Mouse (Mus musculus): ENCODE data around the gene Rnf185. TPM values are rescaled to one million over a fixed set of nuclear protein-coding genes. Genes with fewer than 3 reads are reported as not detected.

Rnf185 gene
- polyA plus RNA-seq, 1 experiment from 2014 or later: 43.9 TPM

DNA sequence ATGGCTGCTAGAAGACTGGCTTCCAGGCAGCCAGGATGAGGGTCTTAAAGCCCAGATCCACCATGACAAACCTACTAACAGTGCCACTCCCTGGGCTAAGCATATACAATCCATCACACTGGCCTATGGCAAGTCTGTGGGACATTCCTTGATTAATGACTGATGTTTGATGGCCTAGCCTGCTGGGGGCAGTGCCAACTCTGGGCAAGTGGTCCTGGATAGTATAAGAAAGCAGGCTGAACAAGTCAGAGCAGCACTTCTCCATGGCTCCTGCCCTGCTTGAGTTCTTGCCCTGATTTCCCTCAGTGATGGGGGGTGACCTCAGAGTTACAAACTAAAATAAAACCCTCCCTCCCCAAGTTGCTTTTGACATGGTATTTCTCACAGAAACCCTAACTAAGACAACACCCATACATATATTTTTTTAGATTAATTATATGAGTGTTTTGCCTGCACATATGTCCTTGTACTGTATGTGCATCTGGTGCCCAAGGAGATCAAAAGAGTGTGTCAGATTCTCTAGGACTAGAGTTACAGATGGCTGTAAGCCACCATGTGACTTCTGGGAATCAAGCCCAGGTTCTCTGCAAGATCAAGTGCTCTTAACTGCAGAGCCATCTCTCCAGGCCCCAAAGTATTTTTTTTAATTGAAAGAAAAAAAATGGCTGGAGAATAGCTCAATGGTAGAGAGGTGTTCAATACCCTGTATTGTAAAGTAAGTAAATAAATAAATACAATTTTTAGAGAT, 10.3 kb downstream of the Rnf185 start:
- no peak overlapping the region for H3K4me2 ChIP-seq (replicated peaks)
- H3K4me3 ChIP-seq: no peak overlapping the region
- H3K27ac ChIP-seq: no peak overlapping the region
- no peaks in the 10 kb centered on the region for H3K27me3 ChIP-seq (replicated peaks)
- no peak overlapping the region for H3K9ac ChIP-seq
- no peaks in the 10 kb centered on the region for H3K4me1 ChIP-seq
- ATAC-seq (ENCODE audit: low FRiP score, low read depth): no peak
- H3K36me3 ChIP-seq: no peaks in the 10 kb centered on the region
- no peaks in the 10 kb centered on the region for H3K9me3 ChIP-seq

DNA sequence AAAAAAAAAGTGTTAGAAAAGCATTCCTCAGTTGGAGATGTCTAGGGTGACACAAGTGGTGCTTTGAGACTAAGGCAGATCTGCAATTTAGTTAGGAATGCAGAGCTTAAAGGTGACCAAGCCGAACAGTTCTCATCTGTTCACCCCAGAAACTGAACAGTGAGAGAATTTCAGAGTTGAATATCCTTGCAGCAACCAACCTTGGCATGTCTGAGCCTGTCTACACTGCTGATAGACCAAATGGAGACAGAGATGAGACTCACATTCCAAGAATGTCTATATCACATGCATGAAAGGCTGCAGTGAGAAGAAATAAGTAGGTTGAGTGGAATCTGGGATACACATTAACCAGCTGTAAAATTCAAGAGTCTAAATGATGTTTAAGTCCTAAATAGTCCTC, 14.5 kb downstream of the Rnf185 start:
- 95% methylated on average over 1 of the region's 1 CpGs for WGBS
- no peaks in the 10 kb centered on the region for H3K36me3 ChIP-seq
- H3K4me1 ChIP-seq: no peaks in the 10 kb centered on the region
- no peak overlapping the region for H3K4me3 ChIP-seq
- no peak overlapping the region for H3K4me2 ChIP-seq (replicated peaks)
- H3K9me3 ChIP-seq: no peaks in the 10 kb centered on the region
- ATAC-seq (ENCODE audit: low FRiP score, low read depth): no peak
- no peak overlapping the region for H3K9ac ChIP-seq
- H3K27ac ChIP-seq: no peak overlapping the region
- no peaks in the 10 kb centered on the region for H3K27me3 ChIP-seq (replicated peaks)

DNA sequence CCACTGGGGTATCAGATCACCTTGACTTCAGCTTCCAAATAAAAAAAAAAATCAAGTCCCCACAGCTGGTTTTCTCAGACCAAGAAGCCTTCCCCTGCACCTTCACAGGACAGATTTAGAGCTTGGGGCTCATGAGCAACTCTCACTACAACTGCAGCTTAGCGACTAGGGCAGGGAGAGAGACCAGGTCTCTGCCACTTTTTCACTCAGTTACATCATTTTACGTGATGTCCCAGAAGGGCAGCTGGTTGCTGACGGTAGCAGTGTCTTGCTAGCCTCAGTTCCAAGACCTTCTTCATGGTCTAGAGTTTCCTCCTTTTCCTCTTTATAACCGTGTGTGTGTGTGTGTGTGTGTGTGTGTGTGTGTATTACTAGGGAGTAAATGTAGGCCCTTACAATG, 18.4 kb downstream of the Rnf185 start:
- 85% methylated on average over 4 of the region's 4 CpGs for WGBS
- H3K27ac ChIP-seq: no peak overlapping the region
- no peaks in the 10 kb centered on the region for H3K27me3 ChIP-seq (replicated peaks)
- H3K4me1 ChIP-seq: no peaks in the 10 kb centered on the region
- H3K9me3 ChIP-seq: no peaks in the 10 kb centered on the region
- ATAC-seq (ENCODE audit: low FRiP score, low read depth): no peak
- H3K36me3 ChIP-seq: no peaks in the 10 kb centered on the region
- H3K4me2 ChIP-seq (replicated peaks): no peak overlapping the region
- no peak overlapping the region for H3K4me3 ChIP-seq
- no peak overlapping the region for H3K9ac ChIP-seq

GRCm38 (mm10) chr11:3431976-3432603, 20.1 kb downstream of the Rnf185 start:
- Histone ChIP-seq H3K36me3 (no peaks in the 10 kb centered on the region), H3K4me2 (replicated peaks) (no peak overlapping the region), H3K4me3 (no peak overlapping the region), H3K27ac (no peak overlapping the region), H3K27me3 (replicated peaks) (no peaks in the 10 kb centered on the region), H3K9me3 (no peaks in the 10 kb centered on the region), H3K4me1 (no peaks in the 10 kb centered on the region), H3K9ac (no peak overlapping the region)
- ATAC-seq (ENCODE audit: low FRiP score, low read depth): no peak
- WGBS: 87% methylated on average over 6 of the region's 6 CpGs

DNA sequence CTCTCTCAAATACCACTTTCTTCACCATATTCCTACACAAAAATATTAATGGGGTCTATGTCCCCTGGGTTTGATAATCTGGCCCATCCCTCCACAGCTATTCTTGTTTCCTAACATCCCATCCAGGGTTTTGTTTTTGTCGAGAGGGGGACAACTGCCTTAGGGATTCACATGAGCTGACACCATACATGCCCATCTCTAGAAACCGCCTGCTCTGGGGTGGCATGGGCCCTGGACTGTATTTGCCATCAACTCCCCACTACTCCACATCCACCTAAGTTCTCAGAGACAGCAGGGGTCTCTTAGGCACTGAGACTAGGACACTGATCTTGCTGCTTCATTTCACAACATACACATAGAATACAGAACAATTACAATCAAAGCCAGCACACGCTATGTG, 20.6 kb downstream of the Rnf185 start:
- Histone ChIP-seq H3K4me3 (no peak overlapping the region), H3K27ac (no peak overlapping the region), H3K9me3 (no peaks in the 10 kb centered on the region), H3K27me3 (replicated peaks) (no peaks in the 10 kb centered on the region), H3K4me1 (no peaks in the 10 kb centered on the region), H3K36me3 (no peaks in the 10 kb centered on the region), H3K4me2 (replicated peaks) (no peak overlapping the region), H3K9ac (no peak overlapping the region)
- WGBS: 93% methylated on average over 3 of the region's 3 CpGs
- ATAC-seq (ENCODE audit: low FRiP score, low read depth): no peak

- no peak overlapping the region for H3K4me2 ChIP-seq (replicated peaks)
- H3K4me3 ChIP-seq: no peak overlapping the region
- H3K27ac ChIP-seq: no peak overlapping the region
- no peaks in the 10 kb centered on the region for H3K27me3 ChIP-seq (replicated peaks)
- no peaks in the 10 kb centered on the region for H3K4me1 ChIP-seq
- peaks cover 27% of the 10 kb centered on the region for H3K36me3 ChIP-seq
- WGBS: 92% methylated on average over 7 of the region's 7 CpGs
- no peak for ATAC-seq (ENCODE audit: low FRiP score, low read depth)
- no peaks in the 10 kb centered on the region for H3K9me3 ChIP-seq
- no peak overlapping the region for H3K9ac ChIP-seq
Measured at GRCm38 (mm10) chr11:3428632-3429031, 23.5 kb downstream of the Rnf185 start.

DNA sequence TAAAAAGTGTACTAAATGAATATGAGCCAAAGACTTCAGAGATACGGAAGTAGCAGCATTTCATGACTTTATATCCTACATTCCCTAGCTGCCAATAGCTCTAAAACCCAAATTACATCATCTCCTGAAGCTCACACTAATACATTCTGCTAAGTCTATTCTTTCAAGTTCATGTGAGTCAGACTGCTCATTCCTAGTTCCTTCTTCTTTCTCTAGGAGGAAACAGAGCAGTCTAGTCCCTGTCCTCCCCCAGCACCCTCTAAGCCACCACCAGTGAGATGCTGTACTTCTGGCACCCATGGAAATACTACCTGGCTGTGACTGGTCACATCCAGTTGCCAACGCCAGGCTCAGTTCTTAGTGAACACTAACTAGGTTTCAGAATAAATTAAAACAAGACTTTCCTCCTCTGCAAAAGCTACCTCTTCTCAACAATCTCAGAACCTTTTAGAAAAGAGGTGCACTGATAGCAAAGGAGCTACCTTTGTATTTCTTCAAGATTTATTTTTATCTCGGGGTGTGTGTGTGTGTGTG, 24.4 kb downstream of the Rnf185 start:
- Histone ChIP-seq H3K36me3 (peaks cover 31% of the 10 kb centered on the region), H3K4me1 (no peaks in the 10 kb centered on the region), H3K9me3 (no peaks in the 10 kb centered on the region), H3K27ac (no peak overlapping the region), H3K27me3 (replicated peaks) (no peaks in the 10 kb centered on the region), H3K4me2 (replicated peaks) (no peak overlapping the region), H3K9ac (no peak overlapping the region), H3K4me3 (no peak overlapping the region)
- ATAC-seq (ENCODE audit: low FRiP score, low read depth): no peak
- 91% methylated on average over 3 of the region's 3 CpGs for WGBS

GRCm38 (mm10) chr11:3422242-3422641, 29.9 kb downstream of the Rnf185 start:
- H3K4me1 ChIP-seq: no peaks in the 10 kb centered on the region
- H3K9me3 ChIP-seq: no peaks in the 10 kb centered on the region
- 91% methylated on average over 4 of the region's 4 CpGs for WGBS
- no peak overlapping the region for H3K4me2 ChIP-seq (replicated peaks)
- no peak overlapping the region for H3K9ac ChIP-seq
- no peaks in the 10 kb centered on the region for H3K27me3 ChIP-seq (replicated peaks)
- peaks cover 52% of the 10 kb centered on the region for H3K36me3 ChIP-seq
- H3K4me3 ChIP-seq: no peak overlapping the region
- no peak overlapping the region for H3K27ac ChIP-seq
- no peak for ATAC-seq (ENCODE audit: low FRiP score, low read depth)

DNA sequence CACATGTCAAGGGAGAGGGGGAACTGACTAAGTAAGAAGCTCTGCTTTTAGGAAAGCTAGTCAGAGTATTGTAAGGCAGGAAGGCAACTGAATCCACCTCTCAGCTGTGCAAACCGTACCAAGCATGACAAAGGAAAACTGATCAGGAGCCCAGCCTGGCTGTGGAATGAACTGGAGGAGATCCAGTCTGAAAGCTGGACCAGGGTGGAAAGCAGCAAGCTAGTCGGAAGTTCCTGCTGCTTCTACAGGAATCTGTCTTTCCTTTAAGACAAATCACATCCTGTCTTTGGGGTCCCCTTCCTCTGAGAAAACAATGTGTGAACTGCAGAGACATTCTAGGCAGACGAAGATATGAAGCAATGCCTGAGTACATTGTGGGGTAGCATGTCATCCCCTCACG, 33.4 kb downstream of the Rnf185 start:
- Histone ChIP-seq H3K36me3 (peaks cover 52% of the 10 kb centered on the region), H3K9me3 (no peaks in the 10 kb centered on the region), H3K27ac (no peak overlapping the region), H3K4me1 (no peaks in the 10 kb centered on the region), H3K4me2 (replicated peaks) (no peak overlapping the region), H3K4me3 (no peak overlapping the region), H3K27me3 (replicated peaks) (no peaks in the 10 kb centered on the region), H3K9ac (no peak overlapping the region)
- 86% methylated on average over 4 of the region's 4 CpGs for WGBS
- ATAC-seq (ENCODE audit: low FRiP score, low read depth): no peak

GRCm38 (mm10) chr11:3417795-3418194, 34.4 kb downstream of the Rnf185 start:
- Histone ChIP-seq H3K4me2 (replicated peaks) (no peak overlapping the region), H3K9me3 (no peaks in the 10 kb centered on the region), H3K9ac (no peak overlapping the region), H3K36me3 (peaks cover 48% of the 10 kb centered on the region), H3K4me1 (no peaks in the 10 kb centered on the region), H3K27ac (no peak overlapping the region), H3K27me3 (replicated peaks) (no peaks in the 10 kb centered on the region), H3K4me3 (no peak overlapping the region)
- WGBS: 89% methylated on average over 6 of the region's 6 CpGs
- no peak for ATAC-seq (ENCODE audit: low FRiP score, low read depth)

- 88% methylated on average over 3 of the region's 3 CpGs for WGBS
Measured at GRCm38 (mm10) chr11:3416399-3416798, 35.8 kb downstream of the Rnf185 start.

GRCm38 (mm10) chr11:3412111-3412510, 40.1 kb downstream of the Rnf185 start:
- Histone ChIP-seq H3K4me2 (replicated peaks) (no peak overlapping the region), H3K4me3 (no peak overlapping the region), H3K4me1 (peaks cover 10% of the 10 kb centered on the region; the same call in 1 of the 2 replicates), H3K27me3 (replicated peaks) (no peaks in the 10 kb centered on the region), H3K9me3 (no peaks in the 10 kb centered on the region), H3K27ac (no peak overlapping the region), H3K36me3 (peaks cover 25% of the 10 kb centered on the region), H3K9ac (no peak overlapping the region)
- ATAC-seq (ENCODE audit: low FRiP score, low read depth): no peak
- 86% methylated on average over 3 of the region's 3 CpGs for WGBS

More at GRCm38 (mm10) chr11:3416399-3416798, 35.8 kb downstream of the Rnf185 start:
- H3K9me3 ChIP-seq: no peaks in the 10 kb centered on the region
- H3K4me3 ChIP-seq: no peak overlapping the region
- no peak overlapping the region for H3K27ac ChIP-seq
- H3K4me1 ChIP-seq: no peaks in the 10 kb centered on the region
- H3K36me3 ChIP-seq: peaks cover 48% of the 10 kb centered on the region
- no peaks in the 10 kb centered on the region for H3K27me3 ChIP-seq (replicated peaks)
- no peak overlapping the region for H3K4me2 ChIP-seq (replicated peaks)
- ATAC-seq (ENCODE audit: low FRiP score, low read depth): no peak
- no peak overlapping the region for H3K9ac ChIP-seq
